Mouse (Mus musculus) cerebellum, adult 8-10 months (tissue): ENCODE results near the gene A3galt2.
A peak's percentile ranks its signal among the peaks of the same experiment; 100 is the strongest.

Experiments
- DNase-seq: peaks from one replicate; pipeline ENCODE4 v3.0.0; 2022

A3galt2 gene

DNA sequence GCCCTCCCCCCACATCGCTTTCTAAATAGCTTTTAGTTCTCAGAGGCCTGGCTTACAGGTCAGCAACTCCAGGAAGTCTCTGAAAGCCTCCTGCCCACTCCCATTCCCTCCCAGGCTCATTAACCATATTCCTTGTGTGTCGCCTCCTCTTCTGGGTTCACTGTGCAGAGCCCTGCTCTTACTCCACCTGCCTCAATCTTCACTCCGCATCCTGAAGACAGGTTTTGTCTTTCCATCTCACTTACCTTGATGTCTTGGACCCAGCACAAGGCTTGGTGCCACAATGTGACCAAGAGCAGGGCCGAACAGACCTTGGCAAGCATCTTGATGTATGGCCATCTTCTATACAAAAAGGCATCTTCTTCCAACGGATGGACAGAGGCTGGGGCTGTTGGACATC lies 4.0 kb downstream of the A3galt2 start:
- DNase-seq, result no peak

DNA sequence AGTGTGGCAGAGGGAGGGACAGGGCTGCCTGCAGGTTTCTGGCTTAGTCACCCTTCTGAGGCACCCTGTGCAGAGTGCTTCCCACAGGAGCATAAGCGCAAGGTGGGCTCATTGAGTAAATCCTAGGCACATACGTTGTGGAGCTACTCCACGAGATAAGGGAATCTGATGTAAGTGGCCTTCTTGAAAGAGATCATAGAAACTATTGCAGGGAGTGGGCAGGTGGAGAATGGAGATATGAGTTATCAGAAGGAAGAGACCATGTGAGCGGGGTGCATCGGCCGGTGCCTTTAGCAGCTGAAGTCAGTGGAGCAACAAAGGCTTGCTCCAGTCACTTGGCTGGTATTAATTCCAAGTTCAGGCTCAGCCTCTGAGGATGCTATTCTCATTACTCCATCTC lies 4.9 kb downstream of the A3galt2 start:
- DNase-seq, result no peak

GRCm38 (mm10) chr4:128766929-128767328 lies 11.8 kb downstream of the A3galt2 start:
- DNase-seq, result peak; percentile 25

- peak; percentile 16 for DNase-seq
Observed at GRCm38 (mm10) chr4:128768120-128768519, 13.0 kb downstream of the A3galt2 start.

- DNase-seq, result no peak
Observed at GRCm38 (mm10) chr4:128769569-128770355, 14.6 kb downstream of the A3galt2 start.

- DNase-seq, result no peak
Observed at GRCm38 (mm10) chr4:128770698-128771097, 15.5 kb downstream of the A3galt2 start.

DNA sequence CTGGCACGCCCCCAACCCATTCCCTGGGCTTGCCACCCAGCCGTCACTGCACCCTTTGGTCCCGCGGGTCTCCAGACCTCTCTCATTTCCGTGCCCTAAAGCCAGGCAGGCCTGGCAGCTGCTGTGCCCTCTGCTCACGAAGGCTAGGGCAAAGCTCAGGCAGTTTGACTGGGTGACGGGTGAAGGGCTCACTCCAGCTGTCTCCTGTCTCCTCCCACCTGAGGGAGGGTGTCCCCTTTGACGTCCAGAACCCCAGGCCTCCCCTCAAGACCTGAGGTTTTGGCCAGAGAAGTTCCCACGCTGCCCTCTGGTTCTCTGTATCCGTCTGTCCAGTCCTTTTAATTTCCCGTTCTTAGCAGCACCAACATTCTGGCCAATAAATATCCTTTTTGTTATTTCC lies 18.7 kb downstream of the A3galt2 start:
- DNase-seq, result no peak

DNA sequence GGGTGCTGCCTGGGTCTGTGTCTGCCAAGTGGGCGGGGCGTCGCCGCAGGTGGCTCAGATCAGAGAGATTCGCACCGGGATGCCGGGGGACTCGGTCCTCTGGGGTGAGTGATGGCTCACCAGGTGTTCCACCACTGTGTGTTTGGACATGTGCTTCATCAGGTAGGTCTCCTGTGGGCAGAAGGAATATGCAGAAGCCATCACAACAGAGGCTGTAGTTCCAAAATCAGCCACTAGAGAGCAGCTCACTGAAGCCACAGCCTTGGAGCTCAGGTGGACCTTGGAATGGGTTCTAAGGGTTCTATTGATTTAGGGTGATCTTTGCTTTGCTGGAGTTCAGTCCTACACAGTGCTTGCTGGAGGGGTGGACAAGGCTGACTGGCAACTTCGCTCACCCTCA lies 19.3 kb downstream of the A3galt2 start:
- peak; percentile 69 for DNase-seq

DNA sequence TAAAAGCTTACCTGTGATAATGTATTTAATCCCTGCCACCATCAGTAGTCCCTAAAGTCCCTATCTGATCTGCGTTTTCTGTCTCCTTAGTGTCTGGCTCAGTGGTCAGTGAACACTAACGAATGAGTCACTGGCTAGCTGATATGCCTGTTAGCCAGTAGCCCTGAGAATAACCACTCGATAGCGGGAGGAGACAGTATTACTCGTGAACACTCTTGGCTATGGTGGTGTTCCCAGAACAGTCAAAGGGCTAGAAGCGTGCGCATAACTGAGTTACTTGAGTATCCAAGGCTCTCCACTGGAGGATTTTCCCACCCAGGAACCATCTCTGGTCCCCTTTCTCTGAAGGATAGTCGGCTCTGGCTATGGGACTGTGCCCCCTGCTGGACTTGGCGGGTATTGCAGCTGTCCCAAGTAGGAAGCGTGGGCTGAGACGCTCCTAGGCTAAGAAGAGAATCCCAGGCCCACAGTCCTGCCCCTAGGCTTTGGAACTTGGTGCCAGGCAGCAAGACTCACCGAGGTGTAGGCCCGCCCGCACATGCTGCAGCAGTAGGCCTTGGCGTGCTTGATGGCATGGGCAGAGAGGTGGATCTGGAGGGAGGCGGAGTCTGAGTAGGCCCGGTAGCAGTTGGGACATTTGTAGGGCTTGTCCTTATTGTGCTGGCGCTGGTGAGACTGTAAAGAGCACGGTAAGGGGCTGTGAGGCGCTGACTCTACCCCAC lies 21.6 kb downstream of the A3galt2 start:
- peak; percentile 88 for DNase-seq

DNA sequence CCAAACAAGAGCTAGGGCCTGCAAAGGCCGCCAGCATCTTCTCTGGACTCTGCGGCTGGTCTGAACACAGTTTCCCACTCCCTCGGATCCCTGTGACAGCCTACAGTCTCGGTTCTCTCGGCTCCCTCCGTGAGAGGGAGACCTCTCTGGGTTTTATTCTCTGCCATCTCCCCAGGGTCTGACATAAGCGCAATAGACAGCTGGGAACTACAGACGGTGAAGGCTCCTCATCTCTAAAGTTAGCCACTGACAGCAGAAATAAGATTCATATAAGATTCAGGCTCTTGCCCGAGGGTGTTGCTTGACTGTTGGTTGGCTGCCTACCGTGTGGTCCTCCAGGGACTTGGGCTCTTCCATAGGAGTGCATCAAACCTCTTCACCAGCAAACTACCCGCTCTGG lies 22.4 kb downstream of the A3galt2 start:
- DNase-seq, result no peak

DNA sequence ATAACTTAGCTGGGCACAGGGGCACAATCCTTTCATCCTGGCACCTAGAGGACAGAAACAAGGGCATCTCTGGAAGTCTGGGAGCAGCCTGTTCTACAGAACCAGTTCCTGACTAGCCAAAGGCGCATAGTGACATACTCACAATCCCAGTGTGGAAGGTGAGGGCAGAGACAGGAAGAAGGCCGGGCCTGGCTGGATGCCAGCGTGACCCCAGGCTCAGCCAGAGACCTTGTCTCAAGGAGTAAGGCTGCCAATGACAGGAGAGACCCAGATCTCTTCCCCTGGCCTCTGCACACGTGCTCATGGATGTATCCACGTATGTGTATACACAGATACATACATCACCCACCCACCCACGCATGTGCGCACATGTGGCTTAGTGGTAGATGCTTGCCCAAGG lies 26.9 kb downstream of the A3galt2 start:
- no peak for DNase-seq

- no peak for DNase-seq
Observed at GRCm38 (mm10) chr4:128782645-128783044, 27.5 kb downstream of the A3galt2 start.

- DNase-seq, result no peak
Observed at GRCm38 (mm10) chr4:128784950-128785631, 29.9 kb downstream of the A3galt2 start.

- DNase-seq, result no peak
Observed at GRCm38 (mm10) chr4:128785921-128786654, 30.9 kb downstream of the A3galt2 start.

DNA sequence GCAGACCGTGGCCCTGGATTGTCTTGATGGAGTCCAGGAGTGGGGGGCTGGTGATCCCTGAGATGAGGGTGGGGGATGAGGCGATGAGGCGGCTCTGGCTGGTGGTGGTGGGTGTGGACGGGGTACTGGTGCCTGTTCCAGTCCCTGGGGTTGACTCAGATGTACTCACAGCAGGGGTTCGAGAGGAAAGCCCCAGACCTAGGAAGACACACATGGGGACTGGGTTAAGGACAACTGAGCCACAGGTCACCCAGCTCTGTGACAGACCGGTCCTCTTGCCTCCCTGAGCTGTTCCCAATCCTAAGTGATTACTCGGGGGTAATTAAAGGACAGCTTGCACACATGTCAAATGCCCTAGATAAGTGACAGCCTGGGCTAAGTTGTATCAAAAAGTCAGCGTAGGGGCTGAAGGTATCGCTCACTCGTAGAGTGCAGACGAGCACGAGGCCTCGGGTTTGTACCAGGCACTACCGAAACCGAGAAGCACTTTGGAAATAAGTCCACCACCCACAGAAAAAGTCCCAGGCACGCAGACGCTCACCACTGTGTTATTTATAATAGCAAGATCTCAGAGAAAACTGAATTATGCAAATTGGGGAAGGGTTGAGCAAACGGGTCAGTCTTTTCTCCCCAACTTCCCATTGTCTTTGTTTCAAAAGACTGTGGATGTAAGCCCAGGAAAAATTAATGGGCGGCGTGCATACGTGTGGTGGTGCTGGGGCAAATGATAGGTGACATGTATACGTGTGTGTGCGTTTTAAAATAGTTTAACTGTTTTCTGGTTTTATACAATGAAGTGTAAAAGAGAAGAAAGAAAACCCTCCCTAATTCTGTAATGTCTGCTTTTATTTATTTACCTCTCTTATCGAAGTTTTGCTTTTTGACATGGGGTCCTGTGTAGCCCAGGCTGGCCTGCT lies 32.1 kb downstream of the A3galt2 start:
- DNase-seq, result no peak

GRCm38 (mm10) chr4:128788108-128788507 lies 32.9 kb downstream of the A3galt2 start:
- DNase-seq, result no peak

DNA sequence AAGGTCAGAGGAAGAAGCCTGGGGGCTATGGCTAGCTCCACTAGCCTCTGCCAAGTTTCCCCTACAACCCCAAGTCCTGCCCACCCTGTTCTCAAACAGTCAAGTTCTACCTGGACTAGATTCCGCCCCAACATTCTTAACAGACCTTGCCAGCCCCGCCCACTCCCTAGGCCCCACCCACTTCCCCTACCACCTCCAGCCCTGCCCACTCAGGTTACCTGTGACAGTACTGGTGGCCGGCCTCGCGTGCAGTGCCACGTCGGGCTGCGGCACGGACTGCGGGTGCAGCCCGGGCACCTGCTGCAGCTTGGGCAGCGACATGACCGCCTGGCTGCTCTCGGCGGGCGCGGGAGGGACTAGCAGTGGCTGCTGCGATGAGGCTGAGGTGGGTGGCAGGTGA lies 34.5 kb downstream of the A3galt2 start:
- DNase-seq, result no peak

- no peak for DNase-seq
Observed at GRCm38 (mm10) chr4:128793710-128794109, 38.5 kb downstream of the A3galt2 start.

GRCm38 (mm10) chr4:128794198-128794597 lies 39.0 kb downstream of the A3galt2 start:
- DNase-seq, result no peak

DNA sequence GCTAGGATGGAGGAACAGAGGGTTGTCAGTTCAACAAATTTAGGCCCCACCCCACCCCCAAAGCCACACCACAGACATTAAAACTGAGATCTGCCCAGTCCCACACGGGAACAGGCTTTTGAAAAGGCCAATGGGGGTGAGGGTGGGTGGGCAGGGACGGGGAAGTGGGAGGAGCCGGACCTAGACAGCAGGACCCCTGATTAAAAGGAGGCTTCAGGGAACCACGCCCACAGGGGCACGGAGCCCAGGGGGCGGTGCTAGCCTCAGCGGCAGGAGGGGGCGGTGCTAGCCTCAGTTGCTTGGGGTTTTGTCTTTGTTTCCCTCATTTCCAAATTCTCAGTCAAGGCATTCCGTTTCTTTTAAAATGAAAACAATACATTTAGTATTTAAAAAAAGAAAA lies 40.4 kb downstream of the A3galt2 start:
- DNase-seq, result no peak

DNA sequence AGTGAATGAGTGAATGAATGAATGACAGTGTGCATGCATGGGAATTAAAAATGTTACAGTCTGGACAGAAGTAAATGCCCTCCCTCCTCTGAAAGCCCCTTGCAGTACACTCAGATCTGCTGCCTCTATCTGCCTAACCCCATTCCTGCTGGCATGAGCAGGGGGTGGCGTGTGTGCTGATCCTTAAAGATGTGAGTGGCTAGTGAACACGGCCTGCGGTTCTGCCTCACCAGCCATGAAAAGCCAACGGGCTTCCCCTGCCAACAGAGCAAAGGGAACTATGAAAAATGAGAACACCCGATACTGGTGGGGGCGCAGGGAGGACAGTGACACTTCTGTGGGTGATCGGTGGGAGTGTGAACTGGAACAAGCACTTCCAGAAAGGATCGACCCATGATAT lies 41.6 kb downstream of the A3galt2 start:
- DNase-seq, result no peak
